Mouse (Mus musculus) heart, postnatal 0 days (tissue): ENCODE measurements at regions not wholly inside any gene's neighbourhood (a gene's known extent, or its start where the extent isn't known, plus 50 kb on each side); places are given as distances from the start of the nearest gene placed in this dataset.

ENCODE experiments used
- CTCF ChIP-seq: IDR thresholded peaks from 2 replicates; pipeline ENCODE4 v1.5.1; 2016; ENCODE audit warnings: antibody characterized with exemption, control low read depth, low read depth
- EP300 ChIP-seq: IDR thresholded peaks from 2 replicates; pipeline ENCODE4 v1.6.1; 2016; ENCODE audit warnings: antibody characterized with exemption, low read depth

DNA sequence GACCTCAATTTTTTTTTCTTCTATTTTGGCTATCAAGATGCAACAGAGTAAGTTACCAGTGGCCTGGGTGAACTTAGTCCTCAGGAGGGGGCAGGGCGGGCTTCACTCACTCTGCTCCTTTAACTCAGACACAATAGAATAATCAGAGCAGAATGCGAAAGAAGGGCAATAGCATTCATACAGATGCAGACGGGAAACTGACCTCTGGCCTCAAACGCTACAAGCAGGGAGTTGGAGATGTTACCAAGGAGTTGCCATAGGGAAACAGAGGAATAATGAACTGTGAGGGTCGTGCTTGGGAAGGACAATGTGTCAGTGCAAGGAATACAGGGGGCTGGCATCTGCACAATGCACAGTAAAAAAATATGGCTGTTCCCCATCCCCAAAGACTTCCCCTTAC, 116.3 kb downstream of the Cand1 start:
- TF ChIP-seq EP300 (no peak), CTCF (no peak)
